Mouse (Mus musculus) megakaryocyte, embryonic 14.5 days (primary cell): Measurements from ENCODE around the gene Fuz. TPM values are rescaled to one million over a fixed set of nuclear protein-coding genes. Genes with fewer than 3 reads are reported as not detected.
"Not testable (repeated sequence)": the region's sequence is repeated elsewhere in the genome, so short reads cannot be mapped to it uniquely, and the experiment has no call there.

Source experiments
- H3K27me3 ChIP-seq: replicated peaks from 2 replicates; pipeline ENCODE3; 2012; ENCODE audit warnings: inconsistent platforms
- H3K36me3 ChIP-seq: replicated peaks from 2 replicates; pipeline ENCODE3; 2012; ENCODE audit warnings: low read length, inconsistent platforms, mixed read lengths
- H3K4me1 ChIP-seq: 2 replicates; pipeline ENCODE4 v1.6.1; 2012; ENCODE audit warnings: inconsistent platforms
- H3K4me3 ChIP-seq: replicated peaks from 2 replicates; pipeline ENCODE3; 2012; ENCODE audit warnings: moderate library complexity, mild to moderate bottlenecking, inconsistent platforms
- H3K9me3 ChIP-seq: 2 replicates; pipeline ENCODE4 v1.6.1; 2012; ENCODE audit warnings: inconsistent platforms
- FLI1 ChIP-seq: IDR thresholded peaks from 2 replicates; pipeline ENCODE4 v1.6.1; 2012; ENCODE audit warnings: low read length, inconsistent platforms, mixed read lengths
- GATA1 ChIP-seq: IDR thresholded peaks from 3 replicates; pipeline ENCODE4 v1.6.1; 2012; ENCODE audit warnings: mixed read lengths, low read length, inconsistent platforms, borderline replicate concordance
- polyA plus RNA-seq: library from polyadenylated mRNA; stranded (reverse); fragments of >175 nt; gene quantifications from 2 replicates; pipeline ENCODE4 v1.2.3, GENCODE M21; 2012; ENCODE audit warnings: low replicate concordance; ENCODE audit not compliant: insufficient read depth

Gene Fuz
- polyA plus RNA-seq, 1 experiment = 69.9 TPM

DNA sequence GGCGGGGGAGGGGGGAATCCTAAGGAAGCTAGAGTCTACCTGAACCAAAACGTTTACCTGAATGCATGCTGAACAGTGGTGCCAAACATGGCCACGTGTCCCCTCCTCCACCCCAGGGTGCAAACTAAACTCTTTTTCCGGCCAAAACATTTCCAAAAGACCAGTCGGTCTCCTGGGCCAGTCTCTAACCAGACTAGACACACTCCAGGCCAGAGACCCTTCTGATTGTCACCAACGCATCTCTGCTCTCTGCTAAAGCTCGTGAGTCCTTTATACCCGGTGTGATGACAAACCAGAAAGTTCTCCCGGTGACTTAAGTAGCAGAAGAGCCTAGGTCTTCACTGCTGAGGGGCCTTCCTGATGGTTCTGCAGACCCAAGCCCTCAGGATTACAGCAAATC is 28.1 kb upstream of the Fuz start:
- Histone ChIP-seq H3K9me3 (no peaks in the 10 kb centered on the region), H3K4me3 (peak overlapping the region; percentile 94), H3K27me3 (no peaks in the 10 kb centered on the region), H3K36me3 (peaks cover 47% of the 10 kb centered on the region), H3K4me1 (peaks cover 76% of the 10 kb centered on the region)
- TF ChIP-seq GATA1 = no peak

- Histone ChIP-seq H3K9me3 (no peaks in the 10 kb centered on the region), H3K27me3 (no peaks in the 10 kb centered on the region), H3K36me3 (peaks cover 41% of the 10 kb centered on the region), H3K4me3 (peak overlapping the region; percentile 94), H3K4me1 (peaks cover 71% of the 10 kb centered on the region)
- no peak for TF ChIP-seq GATA1
- TF ChIP-seq FLI1 = no peak
Measured at GRCm38 (mm10) chr7:44868465-44868864, 27.4 kb upstream of the Fuz start.

DNA sequence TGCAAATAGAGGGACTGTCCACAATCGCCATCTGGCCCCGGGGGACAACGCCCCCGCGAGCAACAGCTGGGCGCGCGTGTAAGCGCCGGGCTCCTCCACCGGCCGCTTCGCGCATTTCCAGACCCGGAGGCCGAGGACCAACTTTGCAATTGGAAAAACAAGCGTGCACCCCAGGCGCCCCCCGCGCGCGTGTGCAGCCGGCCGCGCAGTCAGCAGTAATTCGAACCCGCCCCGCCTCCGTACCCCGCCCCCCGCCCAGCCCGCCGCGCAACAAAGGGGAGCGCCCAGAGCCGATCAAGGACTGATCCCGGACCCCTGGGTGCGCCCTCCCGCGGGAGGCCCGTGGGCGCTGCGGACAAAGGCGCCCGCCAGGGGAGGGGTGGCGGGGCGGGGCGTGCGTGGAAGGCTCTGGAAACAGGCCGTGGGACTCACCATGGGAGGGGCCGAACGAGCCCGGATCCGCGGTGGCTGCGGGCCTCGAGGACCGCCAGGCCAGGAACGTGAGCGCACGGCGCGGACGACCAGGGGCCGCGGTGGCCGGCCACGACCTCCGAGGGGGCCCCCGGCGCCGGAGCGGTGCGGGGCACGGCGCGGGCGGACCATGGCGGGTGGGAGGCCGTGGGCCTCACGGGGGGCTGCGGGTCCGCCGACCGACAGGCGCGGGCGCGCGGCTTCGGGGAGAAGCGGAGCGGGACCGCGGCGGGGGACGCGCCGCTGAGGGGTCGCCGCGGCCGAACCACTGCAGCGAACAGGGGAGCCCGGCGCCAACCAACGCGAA is 26.8 kb upstream of the Fuz start:
- Histone ChIP-seq H3K36me3 (peaks cover 34% of the 10 kb centered on the region), H3K27me3 (no peaks in the 10 kb centered on the region), H3K4me3 (peak overlapping the region; percentile 94), H3K4me1 (peaks cover 64% of the 10 kb centered on the region), H3K9me3 (no peaks in the 10 kb centered on the region)
- no peak for TF ChIP-seq GATA1
- TF ChIP-seq FLI1 = no peak

GRCm38 (mm10) chr7:44869697-44870528 is 26.0 kb upstream of the Fuz start, which contains the start of gene Ptov1:
Ptov1 (minus strand) TSS chr7:44869788.
- H3K36me3 ChIP-seq = peaks cover 26% of the 10 kb centered on the region
- H3K4me3 ChIP-seq = peak within 1 kb of the TSS; percentile 94
- H3K27me3 ChIP-seq = no peaks in the 10 kb centered on the region
- TF ChIP-seq FLI1 (no peak), GATA1 (no peak)
- no peaks in the 10 kb centered on the region for H3K9me3 ChIP-seq
- H3K4me1 ChIP-seq = peaks cover 58% of the 10 kb centered on the region

- peaks cover 21% of the 10 kb centered on the region for H3K36me3 ChIP-seq
- no peaks in the 10 kb centered on the region for H3K27me3 ChIP-seq
- TF ChIP-seq GATA1 (no peak), FLI1 (no peak)
- H3K9me3 ChIP-seq = no peaks in the 10 kb centered on the region
- H3K4me3 ChIP-seq = peak overlapping the region; percentile 94
- peaks cover 58% of the 10 kb centered on the region for H3K4me1 ChIP-seq
Measured at GRCm38 (mm10) chr7:44870614-44871013, 25.3 kb upstream of the Fuz start.

DNA sequence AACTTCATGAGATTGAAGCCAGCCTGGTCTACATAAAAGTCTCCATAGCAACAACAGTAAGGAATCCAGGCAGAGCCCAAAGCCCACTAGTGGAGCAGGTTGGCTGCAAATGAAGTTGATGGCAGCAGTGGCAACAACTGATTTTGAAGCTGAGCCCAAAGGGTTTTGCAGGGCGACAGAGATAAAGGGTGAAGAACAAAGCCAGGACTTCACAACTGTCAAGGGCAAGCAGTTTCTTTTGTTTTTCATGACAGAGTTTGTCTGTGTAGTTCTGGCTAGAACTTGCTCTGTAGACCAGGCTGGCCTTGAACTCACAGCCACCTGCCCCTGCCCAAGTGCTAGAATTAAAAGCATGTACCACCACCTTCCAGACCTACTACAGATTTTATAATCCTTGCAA is 24.7 kb upstream of the Fuz start:
- Histone ChIP-seq H3K4me3 (no peak overlapping the region), H3K4me1 (peaks cover 55% of the 10 kb centered on the region), H3K27me3 (no peaks in the 10 kb centered on the region), H3K36me3 (peaks cover 22% of the 10 kb centered on the region), H3K9me3 (no peaks in the 10 kb centered on the region)
- no peak for TF ChIP-seq FLI1
- TF ChIP-seq GATA1 = no peak

- H3K4me3 ChIP-seq, H3K9me3 ChIP-seq, H3K27me3 ChIP-seq: not testable (repeated sequence)
- Histone ChIP-seq H3K36me3 (peaks cover 21% of the 10 kb centered on the region), H3K4me1 (peaks cover 49% of the 10 kb centered on the region)
Measured at GRCm38 (mm10) chr7:44871774-44872173, 24.1 kb upstream of the Fuz start.

- Histone ChIP-seq H3K4me1 (peaks cover 15% of the 10 kb centered on the region), H3K9me3 (no peaks in the 10 kb centered on the region), H3K36me3 (peaks cover 73% of the 10 kb centered on the region), H3K27me3 (no peaks in the 10 kb centered on the region), H3K4me3 (no peak overlapping the region)
- TF ChIP-seq GATA1 = no peak
- TF ChIP-seq FLI1 = no peak
Measured at GRCm38 (mm10) chr7:44877833-44878232, 18.0 kb upstream of the Fuz start.

DNA sequence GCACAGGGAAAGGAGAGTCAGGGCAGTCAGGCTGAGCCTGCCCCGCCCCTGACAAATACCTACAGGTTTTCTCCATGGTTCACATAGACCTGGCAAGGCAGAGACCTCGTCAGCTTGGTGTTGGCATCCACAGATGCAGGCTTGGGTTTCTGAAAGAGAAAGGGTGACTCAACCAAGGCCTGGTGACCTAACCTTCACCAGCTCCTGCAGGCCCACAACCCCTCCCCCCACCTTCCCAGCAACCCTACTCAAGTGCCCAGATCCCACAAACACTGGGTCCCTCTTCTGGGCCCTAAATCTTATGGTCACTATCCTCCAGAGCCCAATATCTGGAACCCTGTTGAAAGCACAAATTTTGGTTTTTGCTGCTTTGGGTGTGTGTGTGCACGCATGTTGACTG is 12.8 kb upstream of the Fuz start:
- TF ChIP-seq GATA1 (no peak), FLI1 (no peak)
- Histone ChIP-seq H3K9me3 (no peaks in the 10 kb centered on the region), H3K27me3 (no peaks in the 10 kb centered on the region), H3K4me1 (peaks cover 23% of the 10 kb centered on the region), H3K36me3 (peaks cover 94% of the 10 kb centered on the region), H3K4me3 (no peak overlapping the region)

DNA sequence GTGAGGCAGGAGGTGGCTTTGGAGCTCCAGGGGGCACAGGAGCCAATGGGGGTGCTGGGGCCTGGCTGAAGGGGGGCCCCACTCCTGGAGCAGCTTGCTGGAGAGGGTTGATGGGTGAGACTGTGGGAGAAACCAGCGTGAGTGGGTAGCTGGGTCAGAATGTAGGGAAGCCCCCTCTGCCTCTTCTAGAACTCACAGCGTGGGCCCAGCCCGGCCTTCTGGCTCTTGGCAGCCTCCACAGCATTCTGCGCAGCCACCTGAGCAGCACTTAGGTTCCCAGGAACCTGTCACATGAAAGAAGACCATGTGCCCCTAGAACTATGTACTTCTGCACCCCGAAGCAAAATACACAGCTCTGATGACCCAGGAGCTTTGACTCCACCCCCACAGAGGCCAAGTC is 11.2 kb upstream of the Fuz start:
- Histone ChIP-seq H3K9me3 (no peaks in the 10 kb centered on the region), H3K36me3 (peaks cover 94% of the 10 kb centered on the region), H3K4me3 (no peak overlapping the region), H3K4me1 (peaks cover 34% of the 10 kb centered on the region), H3K27me3 (no peaks in the 10 kb centered on the region)
- TF ChIP-seq GATA1 (no peak), FLI1 (no peak)
